Mouse (Mus musculus): ENCODE measurements around the gene Mcub.

Mcub gene

GRCm38 (mm10) chr3:129969432-129970395 lies at the start of gene Mcub:
Gene Mcub (minus strand): TSS chr3:129970206.
- DNase-seq (ENCODE audit: extremely low spot score), result peak; percentile 59

- no peak for DNase-seq (ENCODE audit: extremely low spot score)
These were observed 42.9 kb upstream of the Mcub start for GRCm38 (mm10) chr3:130012943-130013342.

- DNase-seq (ENCODE audit: extremely low spot score), result no peak
These were observed 41.2 kb upstream of the Mcub start for GRCm38 (mm10) chr3:130011236-130011635.

DNA sequence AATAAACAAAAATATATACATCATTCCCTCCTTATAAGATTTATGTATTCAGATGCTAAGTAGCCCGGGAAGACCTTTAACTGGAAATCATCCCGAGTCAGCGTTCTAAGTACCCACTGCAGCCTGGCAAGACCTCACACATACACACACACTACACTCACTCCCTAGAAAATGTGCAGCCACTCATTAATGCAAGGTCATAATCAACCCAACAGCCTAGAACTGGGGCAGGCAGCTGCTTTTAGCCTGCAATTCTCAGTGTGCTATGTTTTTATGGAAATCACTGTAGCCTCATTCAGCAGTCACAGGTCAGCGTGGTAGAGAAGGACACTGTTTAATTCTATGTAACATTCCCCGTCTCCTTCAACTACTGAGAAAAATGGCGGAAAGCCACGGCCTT lies 36.1 kb upstream of the Mcub start:
- DNase-seq (ENCODE audit: extremely low spot score), result no peak

- no peak for DNase-seq (ENCODE audit: extremely low spot score)
These were observed 30.9 kb upstream of the Mcub start for GRCm38 (mm10) chr3:130000926-130001325.

DNA sequence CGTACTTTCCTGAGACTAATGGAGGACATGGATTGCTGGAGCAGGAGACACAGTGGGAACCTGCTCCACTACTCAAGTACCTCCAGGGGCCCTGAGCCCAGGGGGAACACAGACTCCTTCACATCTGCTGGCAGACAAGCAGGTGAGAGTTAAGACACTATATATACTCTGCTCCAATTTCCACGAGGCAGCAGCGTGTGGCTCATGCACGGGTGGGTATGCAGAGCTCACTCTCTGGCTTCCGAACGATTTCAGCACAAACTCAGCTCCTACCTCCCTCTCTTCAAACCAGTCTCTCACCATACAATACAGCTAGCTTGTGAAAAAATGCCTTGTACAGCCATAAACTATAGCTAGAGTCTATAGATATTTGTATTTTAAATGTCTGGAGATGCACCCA lies 28.5 kb upstream of the Mcub start:
- DNase-seq (ENCODE audit: extremely low spot score), result no peak

GRCm38 (mm10) chr3:129998001-129998400 lies 28.0 kb upstream of the Mcub start:
- DNase-seq (ENCODE audit: extremely low spot score), result no peak

DNA sequence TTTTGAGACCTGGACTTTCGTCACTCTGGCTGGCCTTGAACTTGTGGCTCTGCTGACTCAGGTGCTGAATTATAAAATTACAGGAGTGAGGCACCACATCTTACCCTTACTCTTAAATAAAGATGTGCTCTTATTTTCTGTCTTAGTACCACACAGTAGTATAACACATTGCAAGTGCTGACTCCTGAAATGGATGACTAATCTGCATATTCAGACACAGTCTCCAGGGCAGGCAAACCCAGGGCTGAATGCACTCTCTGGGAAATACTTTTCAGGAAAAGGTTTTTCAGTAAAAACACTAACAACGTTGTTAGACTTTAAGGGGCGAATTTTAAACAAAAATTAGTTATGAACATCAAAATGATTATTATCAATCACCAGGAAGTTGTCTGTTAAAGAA lies 27.3 kb upstream of the Mcub start:
- DNase-seq (ENCODE audit: extremely low spot score), result no peak

DNA sequence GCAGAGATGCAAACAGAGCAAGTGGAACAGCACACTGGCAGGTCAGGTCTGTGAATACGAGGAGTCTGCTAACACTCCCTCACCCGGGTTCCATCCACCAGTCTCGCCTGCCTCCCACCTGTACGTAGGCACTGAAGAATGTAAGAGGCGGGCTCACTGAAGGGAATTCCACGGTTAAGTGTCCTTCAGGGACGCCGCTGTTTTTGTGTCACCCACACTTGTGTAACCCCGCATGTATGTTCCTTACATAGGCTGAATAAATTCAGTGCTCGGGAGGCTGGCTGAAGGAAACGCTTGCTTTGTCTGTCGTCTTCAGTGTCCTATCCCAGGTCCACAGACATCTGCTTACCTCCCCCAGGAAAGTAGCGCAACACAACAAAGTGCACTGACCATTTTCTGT lies 17.3 kb upstream of the Mcub start:
- no peak for DNase-seq (ENCODE audit: extremely low spot score)

DNA sequence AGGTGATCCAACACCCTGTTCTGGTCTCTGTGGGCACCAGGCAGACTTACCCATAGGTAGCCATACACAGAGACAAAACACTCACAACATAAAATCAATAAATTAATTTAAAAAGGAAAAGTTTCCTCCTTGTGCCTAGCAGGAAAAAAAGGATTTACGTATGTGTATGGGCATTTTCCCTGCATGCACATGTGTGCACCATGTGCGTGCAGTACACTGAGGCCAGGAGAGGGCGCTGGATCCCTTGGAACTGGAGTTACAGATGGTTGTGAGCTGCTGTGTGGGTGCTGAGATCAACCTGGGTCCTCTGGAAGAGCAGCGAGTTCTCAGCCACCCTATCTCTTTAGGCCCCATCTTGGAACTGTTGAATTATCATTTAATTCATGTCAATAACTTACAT lies 15.3 kb upstream of the Mcub start:
- no peak for DNase-seq (ENCODE audit: extremely low spot score)

- DNase-seq (ENCODE audit: extremely low spot score), result no peak
These were observed 14.8 kb upstream of the Mcub start for GRCm38 (mm10) chr3:129984797-129985196.

GRCm38 (mm10) chr3:129982271-129982670 lies 12.3 kb upstream of the Mcub start:
- peak; percentile 14 for DNase-seq (ENCODE audit: extremely low spot score)

GRCm38 (mm10) chr3:129981756-129982155 lies 11.8 kb upstream of the Mcub start:
- DNase-seq (ENCODE audit: extremely low spot score), result no peak

DNA sequence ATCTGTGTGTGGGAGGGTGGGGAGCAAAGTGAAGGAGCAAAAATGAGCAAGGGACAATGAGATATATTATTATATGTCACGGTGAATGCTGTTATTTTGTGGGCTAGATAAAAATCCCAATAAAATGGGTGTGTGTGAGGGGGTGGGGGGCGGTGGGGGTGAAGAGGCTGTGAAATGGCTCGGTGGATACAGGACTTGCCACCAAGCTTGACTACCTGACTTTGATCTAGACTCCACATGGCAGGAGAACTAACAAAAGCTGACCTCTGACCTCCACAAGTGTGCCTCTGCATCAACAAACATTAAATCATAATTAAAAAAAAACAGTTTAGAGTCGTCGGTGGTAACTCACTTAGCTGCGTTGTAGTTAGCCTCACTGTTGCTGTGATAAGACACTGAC lies 9.5 kb upstream of the Mcub start:
- DNase-seq (ENCODE audit: extremely low spot score), result no peak

GRCm38 (mm10) chr3:129978716-129979115 lies 8.7 kb upstream of the Mcub start:
- no peak for DNase-seq (ENCODE audit: extremely low spot score)

GRCm38 (mm10) chr3:129976317-129976716 lies 6.3 kb upstream of the Mcub start:
- DNase-seq (ENCODE audit: extremely low spot score), result no peak

DNA sequence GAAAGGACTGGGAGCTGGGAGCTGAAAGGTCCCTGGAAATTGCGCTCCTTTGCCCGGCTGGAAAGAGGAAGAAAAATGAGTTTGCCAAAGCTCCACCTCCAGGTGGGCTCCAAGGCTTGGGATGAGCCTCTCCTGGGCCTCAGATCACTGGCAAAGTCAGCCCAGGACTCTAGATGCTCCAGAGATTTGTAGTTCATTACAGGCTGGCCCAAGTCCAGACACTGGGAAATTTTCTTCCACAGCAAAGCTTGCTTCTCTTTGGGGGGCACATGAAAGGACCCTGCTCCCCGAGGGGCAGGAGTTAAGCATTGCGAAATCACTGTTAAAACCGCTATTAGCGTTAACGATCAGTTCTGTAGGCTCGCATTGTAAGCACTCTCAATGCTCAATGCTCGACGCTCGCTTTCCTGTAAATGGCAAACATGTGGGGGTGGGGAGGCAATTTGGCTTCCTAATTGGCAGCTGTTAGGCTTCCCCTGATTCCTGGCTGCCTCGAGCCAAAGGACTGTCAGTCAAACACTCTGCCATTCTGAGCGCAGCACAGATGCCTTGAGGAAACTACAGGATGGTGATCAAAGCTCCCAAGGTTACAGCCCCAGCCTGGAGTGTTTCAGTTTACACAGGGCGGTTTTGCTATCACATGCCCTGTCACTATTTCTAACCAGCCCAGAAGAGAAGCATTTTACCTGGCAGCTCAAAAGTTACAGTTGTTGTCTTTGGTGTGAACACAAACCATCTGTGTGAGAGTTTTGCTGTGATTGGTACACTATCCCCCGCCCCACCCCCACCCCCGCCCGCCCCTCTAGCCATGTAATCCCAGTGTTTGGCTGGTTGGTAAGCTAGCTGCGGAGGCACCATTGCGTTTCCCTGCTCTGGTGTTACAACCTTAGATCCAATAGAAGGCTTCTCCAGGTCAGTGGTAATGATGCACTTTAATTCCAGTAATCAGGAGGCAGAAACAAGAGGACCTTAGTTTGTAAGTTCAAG lies 816 bp upstream of the Mcub start:
- DNase-seq (ENCODE audit: extremely low spot score), result peak; percentile 40

- no peak for DNase-seq (ENCODE audit: extremely low spot score)
These were observed 975 bp downstream of the Mcub start for GRCm38 (mm10) chr3:129969031-129969430.

DNA sequence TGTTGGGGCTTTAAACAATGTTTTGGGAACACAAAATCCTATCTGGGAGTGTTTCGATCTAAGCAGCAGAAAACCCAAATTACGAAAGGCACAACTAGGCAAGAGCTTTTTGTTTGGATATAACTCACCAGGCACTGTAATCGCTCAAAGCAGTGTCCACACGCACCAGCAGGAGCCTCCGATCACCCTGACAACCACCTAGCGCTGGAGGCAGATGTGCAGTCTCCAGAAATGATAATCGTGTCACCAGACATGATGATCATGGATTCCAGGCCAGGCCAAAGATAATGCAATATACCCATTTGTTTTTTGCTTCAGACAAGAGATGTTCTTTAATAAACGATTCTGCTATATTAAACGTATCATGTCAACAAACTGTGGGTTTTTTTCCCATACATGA lies 2.1 kb downstream of the Mcub start:
- DNase-seq (ENCODE audit: extremely low spot score), result no peak

GRCm38 (mm10) chr3:129964681-129965080 lies 5.3 kb downstream of the Mcub start:
- DNase-seq (ENCODE audit: extremely low spot score), result no peak

GRCm38 (mm10) chr3:129962533-129962932 lies 7.5 kb downstream of the Mcub start:
- DNase-seq (ENCODE audit: extremely low spot score), result no peak

GRCm38 (mm10) chr3:129953296-129953695 lies 16.7 kb downstream of the Mcub start:
- DNase-seq (ENCODE audit: extremely low spot score), result no peak
